Mouse (Mus musculus) heart, adult 18-20 months (tissue): Measurements from ENCODE around the gene Cep128. TPM values are rescaled to one million over a fixed set of nuclear protein-coding genes. Genes with fewer than 3 reads are reported as not detected.

Experiments
- DNase-seq, 2 experiments: peaks; one replicate each; pipeline ENCODE4 v3.0.0; 2021 to 2022; ENCODE audit warnings: mixed read lengths in 1 of 2
- total RNA-seq, 2 experiments: library from RNA; stranded (reverse); gene quantifications; 2 replicates each; pipeline ENCODE4 v1.2.3; 2021

The Cep128 gene
- total RNA-seq, 2 experiments from 2014 or later: 12.1 to 13.5 TPM

DNA sequence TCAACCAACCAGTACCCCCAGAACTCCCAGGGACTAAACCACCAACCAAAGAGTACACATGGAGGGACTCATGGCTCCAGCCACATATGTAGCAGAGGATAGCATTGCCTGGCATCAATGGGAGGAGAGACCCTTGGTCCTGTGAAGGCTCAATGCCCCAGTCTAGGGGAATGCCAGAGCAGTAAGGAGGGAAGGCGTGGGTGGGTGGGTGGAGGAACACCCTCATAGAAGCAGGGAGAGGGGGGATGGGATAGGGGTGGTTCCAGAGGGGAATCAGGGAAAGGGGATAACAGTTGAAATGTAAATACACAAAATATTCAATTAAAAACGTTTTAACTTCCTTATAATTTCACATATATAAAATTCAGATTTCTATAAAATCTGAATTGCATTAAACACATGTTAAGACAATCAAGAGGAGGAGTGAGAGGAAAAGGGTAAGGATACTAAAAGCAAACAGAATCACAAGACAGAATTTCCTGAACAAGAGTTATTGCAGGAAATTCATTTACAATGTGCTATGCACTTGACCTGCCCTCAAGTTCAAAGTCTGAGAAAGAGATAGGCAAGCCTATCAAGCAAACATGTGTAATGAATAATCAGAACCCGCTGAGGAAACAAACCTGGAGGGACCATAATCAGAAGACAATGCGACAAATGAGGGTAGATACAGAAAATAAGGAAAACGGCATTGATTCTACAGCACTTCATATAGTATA, 207.2 kb downstream of the Cep128 start:
- DNase-seq: no peak

DNA sequence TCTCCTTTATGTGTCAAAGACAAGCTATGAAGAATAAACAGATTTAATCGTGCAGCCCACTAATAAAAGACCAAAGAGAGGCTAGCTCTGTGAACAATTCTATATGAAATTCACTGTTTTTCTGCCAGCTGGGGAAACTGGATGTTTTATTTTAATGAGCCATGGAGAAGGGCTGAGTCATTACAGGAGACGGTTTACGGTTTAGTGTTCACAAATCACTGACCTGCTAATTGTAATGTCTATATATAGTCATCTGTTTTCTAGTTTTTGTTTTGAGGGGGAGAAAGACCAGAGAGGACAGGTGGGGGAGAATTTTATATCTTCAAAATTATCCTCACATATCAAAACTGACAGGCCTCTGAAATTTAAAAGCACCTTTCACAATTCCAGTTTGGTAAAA, 212.6 kb downstream of the Cep128 start:
- no peak for DNase-seq

DNA sequence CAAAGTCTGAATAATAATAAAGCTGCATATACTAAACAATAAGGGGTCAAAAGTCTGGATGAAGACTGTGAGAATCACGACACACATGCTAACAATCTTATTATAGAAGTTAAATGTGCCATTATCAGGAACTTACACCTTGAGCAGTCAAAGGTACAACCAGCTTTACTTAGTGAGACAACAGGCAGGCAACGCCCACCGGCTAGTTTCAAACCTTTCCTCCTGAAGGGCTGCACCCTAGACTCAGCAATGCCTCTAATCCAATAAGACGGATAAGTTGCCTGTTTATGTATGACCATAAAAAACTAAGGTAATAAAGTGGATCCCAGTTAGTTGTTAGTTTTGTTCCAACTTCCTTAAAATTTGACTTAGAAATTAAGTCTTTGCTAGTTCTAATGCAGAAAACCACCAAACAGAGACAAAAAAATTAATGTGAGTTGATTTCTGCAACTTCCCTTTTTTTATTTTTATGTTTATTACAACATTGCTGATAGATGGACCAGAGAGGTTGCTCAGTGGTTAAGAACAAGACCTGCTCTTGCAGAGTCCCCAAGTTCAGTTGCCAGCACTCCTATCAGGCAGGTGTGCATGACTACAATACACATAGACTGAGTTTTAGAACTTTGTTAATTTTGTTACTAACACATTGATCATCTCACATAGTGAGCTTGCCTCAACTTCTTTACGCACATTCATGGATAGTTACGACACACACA, 223.0 kb downstream of the Cep128 start:
- DNase-seq: no peak

DNA sequence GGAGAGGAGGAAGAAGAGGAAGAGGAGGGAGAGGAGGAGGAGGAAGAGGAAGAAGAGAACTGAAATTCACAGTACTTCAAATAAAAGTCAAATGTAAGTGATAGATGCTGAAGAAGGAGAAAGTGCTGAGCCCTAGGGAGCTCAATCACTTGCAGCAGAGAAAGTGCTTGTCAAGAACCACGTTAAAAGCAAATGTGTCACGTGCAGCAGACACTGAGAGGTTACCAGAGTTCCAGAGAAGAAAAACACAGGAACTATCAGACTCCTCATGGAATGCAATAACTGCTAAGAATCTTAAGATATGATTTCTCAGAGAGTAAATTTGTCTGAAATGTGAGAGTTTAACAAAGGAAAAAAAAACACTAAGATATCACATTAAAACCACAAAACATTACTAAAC, 225.7 kb downstream of the Cep128 start:
- DNase-seq: no peak

DNA sequence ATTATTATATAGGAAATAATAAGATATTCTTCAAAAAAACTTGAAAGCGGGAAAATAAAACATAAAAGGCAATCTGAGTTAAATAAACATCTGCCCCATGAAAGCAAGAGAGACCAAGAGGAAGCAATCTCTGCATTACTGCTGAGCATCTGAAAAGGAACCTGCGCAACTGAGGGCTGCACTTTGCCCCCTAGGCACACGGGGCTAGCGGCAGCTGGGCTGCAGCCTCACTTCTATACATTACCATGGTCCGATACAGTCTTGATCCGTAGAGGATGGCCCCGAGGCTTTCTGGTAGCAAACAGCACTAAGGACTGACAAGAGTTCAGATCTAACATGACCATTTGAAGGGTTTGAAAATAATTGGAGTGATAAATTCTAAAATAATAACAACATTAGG, 230.2 kb downstream of the Cep128 start:
- DNase-seq: no peak

DNA sequence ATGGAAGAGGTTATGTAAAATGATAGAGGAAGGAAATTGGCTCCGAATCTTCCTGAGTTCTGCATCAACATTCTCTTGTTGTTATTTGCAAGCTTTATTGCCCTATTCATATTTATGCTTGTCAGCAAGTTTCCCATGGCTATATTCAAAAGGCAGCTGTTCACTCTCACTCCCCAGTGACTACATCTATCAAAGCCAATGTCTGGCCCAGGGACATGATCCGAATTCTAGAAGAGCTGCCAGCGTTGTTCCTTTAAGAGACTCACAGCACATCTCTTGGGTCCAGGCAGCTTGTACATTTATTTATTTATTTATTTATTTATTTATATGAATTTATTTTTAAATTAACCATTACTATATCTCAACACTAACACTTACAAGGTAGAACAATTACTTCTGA, 235.1 kb downstream of the Cep128 start:
- DNase-seq: no peak

DNA sequence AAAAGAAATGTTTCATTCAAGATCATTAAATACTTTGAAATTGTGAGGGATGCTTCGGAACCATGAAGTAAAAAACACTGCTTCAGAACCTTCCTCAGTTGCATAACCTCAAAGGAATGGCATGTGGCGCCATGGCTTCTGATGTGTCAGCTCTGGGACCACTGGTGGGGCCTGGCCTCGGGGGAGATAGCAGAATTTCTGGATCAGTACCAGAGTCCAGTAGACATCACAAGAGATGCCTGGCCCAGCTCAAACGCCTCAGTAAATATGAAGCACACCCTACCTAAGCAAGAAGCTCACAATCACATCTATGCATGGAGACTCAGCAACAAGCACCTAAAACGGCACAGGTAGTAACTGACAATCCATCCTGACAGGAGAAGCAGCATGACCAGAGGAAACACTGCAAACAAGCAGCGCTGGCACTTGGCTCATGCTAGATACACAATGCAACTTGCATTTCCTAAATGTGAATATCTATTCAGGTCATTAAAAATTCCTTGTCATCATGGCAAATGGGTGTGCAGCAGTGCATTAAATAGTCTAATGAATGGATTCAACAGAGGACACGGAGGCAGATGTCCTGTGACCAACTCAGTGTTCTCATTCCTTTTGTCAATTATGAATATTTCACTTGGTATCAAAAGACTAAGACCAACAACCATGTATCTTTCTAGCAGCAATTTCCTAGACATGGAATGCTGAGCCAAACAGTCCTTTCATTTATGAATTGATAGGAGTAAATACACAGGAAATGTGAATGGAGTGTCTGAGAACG, 249.3 kb downstream of the Cep128 start:
- no peak for DNase-seq

DNA sequence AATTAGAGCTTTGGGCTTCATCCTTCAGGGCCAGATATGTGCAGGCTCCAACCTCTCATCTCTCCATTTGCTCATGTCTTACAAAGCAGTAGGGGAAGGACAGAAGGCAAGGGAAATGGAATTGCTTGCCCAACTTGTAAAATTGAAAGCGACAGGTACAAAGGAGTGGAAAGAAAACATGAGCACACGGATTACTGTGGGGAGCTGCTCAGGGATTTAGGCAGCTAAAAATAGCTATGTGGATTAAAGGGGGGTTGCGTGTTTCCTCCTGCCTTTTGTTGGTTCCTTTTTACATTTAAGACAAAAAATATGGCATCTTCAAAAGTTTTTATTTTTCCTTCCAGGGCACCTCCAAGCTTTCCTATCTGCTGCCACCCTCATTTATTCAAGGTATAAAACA, 269.2 kb downstream of the Cep128 start:
- DNase-seq: no peak

DNA sequence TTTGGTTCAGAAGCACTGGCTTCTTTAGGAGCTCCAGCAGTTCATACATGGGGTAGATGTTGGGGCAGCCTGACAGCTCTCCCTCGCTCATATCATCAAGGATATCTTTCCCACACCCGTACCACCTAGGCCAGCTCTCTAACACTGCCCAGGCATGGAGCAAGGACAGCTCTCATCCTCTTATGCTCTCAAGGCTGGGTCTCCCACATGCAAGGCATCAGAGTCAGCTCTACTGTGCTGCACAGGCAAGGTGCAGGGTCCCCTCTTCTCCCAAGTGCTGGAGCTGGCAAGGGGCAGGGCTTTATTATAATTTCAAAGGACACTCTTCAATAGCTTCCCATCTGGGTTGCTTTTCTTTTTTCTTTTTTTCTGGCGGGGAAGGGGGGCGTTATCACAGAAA, 280.9 kb downstream of the Cep128 start:
- DNase-seq: no peak

DNA sequence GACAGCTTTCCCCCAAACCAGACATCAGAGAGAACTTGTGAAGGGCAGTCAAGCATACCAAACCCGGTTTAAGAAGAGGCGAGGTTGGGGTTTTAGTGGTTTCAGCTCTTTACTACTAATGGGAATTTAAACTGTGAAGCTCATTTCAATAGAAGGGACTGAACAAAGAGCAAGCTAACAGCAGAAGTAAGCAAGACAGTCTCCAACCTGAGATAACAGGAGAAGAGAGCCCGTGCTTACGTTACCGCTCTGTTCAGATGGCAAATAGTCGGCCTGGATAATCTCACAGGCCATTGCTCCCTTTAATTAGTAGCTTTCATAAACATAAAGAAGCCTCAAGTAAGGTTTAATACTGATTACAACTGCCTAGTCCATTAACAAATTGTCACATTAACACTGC, 286.3 kb downstream of the Cep128 start:
- no peak for DNase-seq

DNA sequence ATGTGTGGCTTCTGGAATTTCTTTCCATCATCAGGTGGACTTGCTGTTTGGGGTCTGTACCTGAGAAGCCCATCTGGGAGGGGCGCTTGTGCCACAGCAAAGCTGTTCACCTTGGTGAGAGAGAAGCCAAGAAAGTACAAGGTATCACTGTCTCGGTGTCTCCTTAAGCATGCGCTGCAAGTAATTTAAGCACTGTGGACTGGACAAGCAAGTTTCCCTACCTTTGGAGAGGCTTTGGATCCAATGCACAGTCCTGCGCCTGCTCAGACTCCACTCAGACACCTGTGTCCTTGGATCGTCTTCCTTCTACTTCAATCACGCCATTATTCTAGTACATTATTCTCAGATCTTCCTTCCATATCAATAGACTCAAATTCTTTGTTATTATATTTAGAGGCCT, 288.0 kb downstream of the Cep128 start:
- no peak for DNase-seq

DNA sequence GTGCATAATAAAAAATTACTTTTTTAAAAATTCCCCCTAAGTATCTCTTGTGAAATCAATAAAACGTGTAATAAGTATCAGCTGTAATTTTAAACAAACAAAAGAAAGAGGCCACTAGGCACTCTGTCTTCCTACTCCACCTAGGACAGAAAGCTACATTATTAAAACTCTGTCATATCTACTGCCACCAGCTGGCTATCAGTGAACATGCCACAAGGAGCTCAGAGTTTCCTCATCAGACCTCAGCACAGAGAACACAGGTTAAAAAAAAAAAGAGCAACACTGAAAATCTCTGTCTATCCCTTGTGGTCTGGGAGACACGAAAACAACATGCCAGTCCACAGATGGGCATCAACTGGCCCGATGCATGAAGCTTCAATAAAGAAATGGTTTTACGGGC, 295.9 kb downstream of the Cep128 start:
- DNase-seq: peak; percentile 12 to 14

DNA sequence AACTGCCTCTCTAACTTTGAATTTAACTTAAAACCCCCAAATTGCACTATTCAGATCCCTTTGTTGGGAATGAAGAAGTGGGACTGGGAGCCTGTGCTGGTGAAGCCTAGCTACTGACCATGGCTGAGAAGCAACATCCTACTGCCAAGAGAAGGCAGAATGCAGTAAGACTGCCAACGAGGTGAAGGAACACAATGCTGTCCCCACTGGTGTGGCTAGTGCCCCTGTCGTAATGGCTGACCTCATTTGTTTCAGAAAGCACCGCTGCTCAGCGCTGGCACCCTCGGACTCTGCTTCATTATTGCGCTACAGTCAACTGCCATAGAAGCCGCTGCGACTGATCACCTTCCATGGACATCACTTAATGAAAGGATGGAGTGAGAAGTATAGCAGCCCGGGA, 298.2 kb downstream of the Cep128 start:
- peak in 1 of 2 experiments; percentile 7 for DNase-seq

DNA sequence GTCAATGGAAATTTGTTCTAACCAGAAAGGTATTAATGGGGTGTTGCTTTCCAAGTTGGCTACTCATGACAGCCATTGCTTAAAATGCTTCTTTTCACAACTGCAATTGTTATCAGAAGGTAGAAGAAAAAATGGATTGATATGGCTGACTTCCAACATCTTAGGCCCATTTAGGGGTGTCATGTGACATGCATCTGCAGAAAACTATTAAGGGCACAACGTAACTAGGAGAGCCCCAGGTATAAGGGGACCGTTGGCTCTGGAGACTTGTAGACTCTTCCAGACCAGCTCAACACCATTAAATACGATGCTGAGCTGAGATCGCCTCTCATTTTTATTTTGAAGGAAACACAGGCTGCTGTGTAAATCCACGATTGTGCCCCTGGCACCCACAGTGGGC, 308.6 kb downstream of the Cep128 start:
- no peak for DNase-seq

DNA sequence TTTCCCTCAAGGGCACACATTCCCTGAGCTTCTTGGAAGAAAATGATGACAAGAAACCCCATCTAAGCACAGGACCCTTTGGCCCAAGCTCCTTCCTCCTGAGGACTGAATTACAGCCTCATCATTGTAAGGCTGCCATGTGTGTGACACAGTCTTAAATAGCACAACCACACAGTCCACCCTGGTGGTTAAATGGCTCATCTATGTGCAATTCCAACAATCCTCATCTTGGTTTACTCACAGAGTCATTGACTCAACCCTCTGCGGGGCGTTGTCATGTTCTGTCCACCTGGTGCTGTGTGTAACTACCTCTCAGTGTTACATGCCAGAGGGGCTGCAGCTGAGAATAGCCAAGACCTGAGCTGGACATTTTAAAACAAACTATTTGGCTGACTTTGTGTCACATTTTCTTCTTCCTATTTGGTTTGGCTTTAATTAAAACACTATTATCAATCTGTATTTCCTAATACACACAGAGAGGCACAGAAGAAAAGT, 313.6 kb downstream of the Cep128 start:
- no peak for DNase-seq

DNA sequence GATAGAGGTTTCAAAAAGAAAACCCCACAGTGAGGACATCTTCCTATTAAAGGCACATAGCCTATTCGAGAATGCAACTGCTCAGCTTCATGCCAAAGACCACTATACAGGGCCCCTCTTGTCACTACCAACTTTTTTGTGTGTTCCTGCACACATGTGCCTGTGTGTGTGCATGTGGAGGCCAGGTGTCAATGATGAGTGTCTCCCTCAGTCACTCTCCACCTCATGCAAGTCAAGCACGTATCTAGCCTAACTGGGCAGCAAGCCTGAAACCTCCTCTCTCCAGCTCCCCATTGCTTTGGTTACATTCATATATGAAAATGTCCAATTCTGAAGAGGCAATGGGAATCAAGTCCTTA, 317.1 kb downstream of the Cep128 start:
- DNase-seq: no peak

DNA sequence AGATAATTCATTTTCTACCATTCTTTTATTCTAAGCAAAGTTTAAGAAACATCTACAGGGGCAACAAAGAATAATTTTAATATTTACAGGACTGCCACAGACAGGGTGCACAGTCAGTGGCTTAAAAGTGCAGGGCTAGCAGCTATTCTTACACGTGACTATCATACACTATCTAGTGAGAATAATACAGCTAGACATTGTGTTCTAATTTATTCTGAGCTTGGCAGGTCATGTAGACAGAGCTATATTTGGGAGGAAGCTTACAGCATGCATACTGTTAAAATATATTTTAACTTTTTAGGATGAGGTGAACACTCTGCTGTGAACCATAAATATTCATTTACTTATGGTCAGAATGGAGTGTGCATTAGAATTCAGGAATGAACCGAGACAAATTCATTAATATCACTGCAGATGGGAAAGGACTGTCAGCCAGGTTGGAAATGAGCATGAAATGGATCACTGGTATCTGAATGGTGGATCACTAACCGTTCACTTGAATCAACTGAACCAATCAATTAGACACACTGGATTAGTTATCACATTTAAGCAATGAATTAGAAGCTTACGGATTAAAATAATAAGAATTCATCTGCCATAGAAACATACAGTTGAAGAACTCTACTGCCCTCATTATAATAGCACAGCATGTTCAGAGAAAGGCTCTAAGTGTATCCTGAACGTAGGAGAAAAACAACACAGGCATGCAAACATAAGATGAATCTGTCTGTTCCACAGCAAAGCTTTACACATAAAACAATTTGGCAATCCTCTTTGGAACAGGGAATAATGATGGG, 317.7 kb downstream of the Cep128 start:
- DNase-seq: no peak

DNA sequence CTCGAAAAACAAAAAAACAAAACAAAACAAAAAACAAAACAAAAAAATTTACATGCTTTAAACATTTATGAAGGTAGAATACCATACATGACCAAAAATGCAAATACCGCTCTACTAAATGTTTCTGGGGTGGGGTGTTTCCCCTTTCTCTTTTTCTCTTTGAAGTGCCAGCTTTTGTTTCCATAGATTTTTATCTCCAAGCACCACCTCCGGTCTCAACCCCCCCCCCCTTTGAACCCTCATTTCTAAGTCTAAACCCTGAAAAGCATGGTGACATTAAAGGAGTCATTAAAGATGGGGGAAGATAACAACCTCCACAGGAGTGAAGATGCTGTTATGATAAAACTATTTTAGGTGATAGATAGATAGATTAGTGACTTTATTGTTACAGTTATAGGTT, 318.8 kb downstream of the Cep128 start:
- no peak for DNase-seq

DNA sequence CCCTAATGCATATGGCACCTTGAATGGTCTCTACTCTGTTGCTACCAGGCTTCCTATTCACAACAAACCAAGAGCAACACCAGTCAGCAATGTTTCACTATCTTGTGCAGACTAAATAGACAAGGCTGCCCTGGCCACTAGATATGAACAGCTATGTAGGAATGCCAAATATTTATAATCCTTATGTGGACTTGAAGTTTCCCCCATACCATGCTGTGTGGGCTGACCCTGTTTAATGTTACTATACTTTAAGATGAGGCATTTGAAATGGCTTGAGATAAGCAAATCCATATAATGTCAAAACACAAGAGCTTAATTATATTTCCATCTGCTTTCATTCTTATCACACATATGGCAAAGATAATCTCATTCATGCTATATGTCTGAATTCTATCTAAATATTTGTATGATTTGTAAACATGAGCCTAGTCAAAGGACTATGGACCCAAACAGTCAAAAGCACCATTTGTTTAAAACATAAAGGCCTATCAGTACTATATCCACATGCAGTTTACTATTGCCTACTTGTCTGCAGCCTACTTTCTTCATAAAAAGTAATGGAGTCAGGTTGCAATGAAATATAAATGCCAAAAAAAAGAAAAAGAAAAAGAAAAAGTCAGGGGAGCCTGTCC, 319.7 kb downstream of the Cep128 start:
- DNase-seq: no peak

DNA sequence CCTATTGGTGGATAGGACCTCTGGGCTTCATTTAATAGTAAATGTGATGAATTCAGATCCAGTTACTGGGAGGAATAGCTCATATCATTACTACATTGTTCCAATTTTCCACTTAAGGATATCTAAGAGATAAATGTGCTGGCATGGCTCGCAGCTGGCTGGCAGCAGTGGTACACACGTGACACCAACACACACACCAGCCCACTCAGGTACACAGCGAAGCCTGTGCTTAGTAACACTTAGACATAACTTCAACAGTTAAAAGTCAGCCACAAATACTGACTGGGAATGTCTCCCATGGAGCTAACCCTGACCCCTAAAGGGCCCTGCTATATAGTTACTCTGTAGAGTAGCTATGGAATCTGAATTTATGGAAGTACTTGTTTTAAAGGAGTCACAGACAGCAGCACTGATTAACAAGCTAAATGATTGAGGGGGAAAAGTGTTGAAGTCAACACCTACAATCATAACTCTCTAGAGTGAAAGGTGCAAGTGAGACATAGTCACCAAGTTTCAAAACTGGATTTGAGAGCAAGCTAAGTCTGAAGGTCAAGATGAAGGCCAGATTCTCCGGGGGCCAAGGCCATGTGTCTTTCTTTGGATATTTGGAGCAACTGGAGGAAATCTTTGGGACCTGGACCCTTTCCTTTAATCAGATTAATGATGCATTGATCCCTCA, 320.7 kb downstream of the Cep128 start:
- DNase-seq: peak; percentile 54 to 55

DNA sequence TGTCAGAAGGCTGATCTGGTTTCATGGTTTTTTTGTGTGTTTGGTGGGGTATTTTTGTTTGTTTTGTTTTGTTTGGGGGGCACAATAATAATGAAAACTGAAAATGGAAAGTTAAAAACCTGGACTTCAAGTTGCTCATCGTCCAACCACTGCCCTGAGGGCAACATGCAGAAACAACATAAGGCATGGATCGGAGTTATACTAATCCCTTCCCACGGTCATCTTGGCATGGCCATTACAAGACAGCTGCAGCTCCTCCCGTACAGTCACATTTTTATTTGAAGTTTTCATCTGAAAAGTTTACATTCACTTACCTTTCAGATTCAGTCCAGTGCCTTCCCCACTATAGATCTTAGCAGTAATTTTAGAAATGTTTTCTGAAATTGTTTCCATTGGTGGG, 321.5 kb downstream of the Cep128 start:
- no peak for DNase-seq
